Mouse (Mus musculus): ENCODE measurements around the gene Casp9. TPM values are rescaled to one million over a fixed set of nuclear protein-coding genes. Genes with fewer than 3 reads are reported as not detected.
A peak's percentile ranks its signal among the peaks of the same experiment; 100 is the strongest.

Casp9 gene
- polyA plus RNA-seq, 1 experiment from 2014 or later = 9.9 TPM

GRCm38 (mm10) chr4:141796356-141796755 lies 2.9 kb downstream of the Casp9 start:
- H3K9ac ChIP-seq = no peak overlapping the region
- no peaks in the 10 kb centered on the region for H3K9me3 ChIP-seq (replicated peaks)
- H3K4me3 ChIP-seq (replicated peaks) = no peak overlapping the region
- 89% methylated on average over 7 of the region's 7 CpGs for WGBS (ENCODE audit: insufficient replicate concordance)
- 0 out of 2 replicates have a peak overlapping the region, but pooled peaks have one; percentile 41 for H3K27ac ChIP-seq (replicated peaks)
- peaks cover 44% of the 10 kb centered on the region for H3K4me1 ChIP-seq (replicated peaks)
- H3K36me3 ChIP-seq (replicated peaks) = peaks cover 23% of the 10 kb centered on the region
- no peaks in the 10 kb centered on the region for H3K27me3 ChIP-seq
- ATAC-seq (ENCODE audit: insufficient read depth) = no peak
- H3K4me2 ChIP-seq = no peak overlapping the region

GRCm38 (mm10) chr4:141796954-141797353 lies 3.5 kb downstream of the Casp9 start:
- H3K27me3 ChIP-seq = no peaks in the 10 kb centered on the region
- no peak overlapping the region for H3K9ac ChIP-seq
- H3K9me3 ChIP-seq (replicated peaks) = no peaks in the 10 kb centered on the region
- 82% methylated on average over 4 of the region's 4 CpGs for WGBS (ENCODE audit: insufficient replicate concordance)
- peaks cover 38% of the 10 kb centered on the region for H3K4me1 ChIP-seq (replicated peaks)
- no peak for ATAC-seq (ENCODE audit: insufficient read depth)
- H3K27ac ChIP-seq (replicated peaks) = no peak overlapping the region
- no peak overlapping the region for H3K4me3 ChIP-seq (replicated peaks)
- H3K36me3 ChIP-seq (replicated peaks) = peaks cover 23% of the 10 kb centered on the region
- H3K4me2 ChIP-seq = no peak overlapping the region

- Histone ChIP-seq H3K4me1 (replicated peaks) (peaks cover 32% of the 10 kb centered on the region), H3K27me3 (no peaks in the 10 kb centered on the region), H3K27ac (replicated peaks) (no peak overlapping the region), H3K4me2 (no peak overlapping the region), H3K36me3 (replicated peaks) (peaks cover 23% of the 10 kb centered on the region), H3K4me3 (replicated peaks) (no peak overlapping the region), H3K9ac (no peak overlapping the region), H3K9me3 (replicated peaks) (no peaks in the 10 kb centered on the region)
- ATAC-seq (ENCODE audit: insufficient read depth) = no peak
- 81% methylated on average over 5 of the region's 5 CpGs for WGBS (ENCODE audit: insufficient replicate concordance)
These were observed 4.1 kb downstream of the Casp9 start for GRCm38 (mm10) chr4:141797545-141797944.

GRCm38 (mm10) chr4:141804105-141804504 lies 10.7 kb downstream of the Casp9 start:
- H3K27me3 ChIP-seq = no peaks in the 10 kb centered on the region
- H3K27ac ChIP-seq (replicated peaks) = no peak overlapping the region
- peaks cover 64% of the 10 kb centered on the region for H3K36me3 ChIP-seq (replicated peaks)
- no peak for ATAC-seq (ENCODE audit: insufficient read depth)
- no peak overlapping the region for H3K9ac ChIP-seq
- H3K4me2 ChIP-seq = no peak overlapping the region
- 67% methylated on average over 4 of the region's 4 CpGs for WGBS (ENCODE audit: insufficient replicate concordance)
- no peaks in the 10 kb centered on the region for H3K4me1 ChIP-seq (replicated peaks)
- H3K4me3 ChIP-seq (replicated peaks) = no peak overlapping the region
- no peaks in the 10 kb centered on the region for H3K9me3 ChIP-seq (replicated peaks)

- WGBS (ENCODE audit: insufficient replicate concordance) = 73% methylated on average over 8 of the region's 8 CpGs
- Histone ChIP-seq H3K4me1 (replicated peaks) (no peaks in the 10 kb centered on the region), H3K9me3 (replicated peaks) (no peaks in the 10 kb centered on the region)
These were observed 12.5 kb downstream of the Casp9 start for GRCm38 (mm10) chr4:141805886-141806285.

GRCm38 (mm10) chr4:141809850-141810464 lies 16.5 kb downstream of the Casp9 start:
- no peaks in the 10 kb centered on the region for H3K4me1 ChIP-seq (replicated peaks)
- no peaks in the 10 kb centered on the region for H3K27me3 ChIP-seq
- WGBS (ENCODE audit: insufficient replicate concordance) = 68% methylated on average over 8 of the region's 8 CpGs
- no peak overlapping the region for H3K9ac ChIP-seq
- no peaks in the 10 kb centered on the region for H3K9me3 ChIP-seq (replicated peaks)
- H3K4me3 ChIP-seq (replicated peaks) = no peak overlapping the region
- ATAC-seq (ENCODE audit: insufficient read depth) = no peak
- H3K4me2 ChIP-seq = no peak overlapping the region
- H3K27ac ChIP-seq (replicated peaks) = no peak overlapping the region
- peaks cover 90% of the 10 kb centered on the region for H3K36me3 ChIP-seq (replicated peaks)

More at GRCm38 (mm10) chr4:141805886-141806285, 12.5 kb downstream of the Casp9 start:
- ATAC-seq (ENCODE audit: insufficient read depth) = no peak
- H3K36me3 ChIP-seq (replicated peaks) = peaks cover 82% of the 10 kb centered on the region
- H3K27me3 ChIP-seq = no peaks in the 10 kb centered on the region
- H3K4me3 ChIP-seq (replicated peaks) = no peak overlapping the region
- no peak overlapping the region for H3K27ac ChIP-seq (replicated peaks)
- no peak overlapping the region for H3K9ac ChIP-seq
- H3K4me2 ChIP-seq = no peak overlapping the region

GRCm38 (mm10) chr4:141810975-141811374 lies 17.6 kb downstream of the Casp9 start:
- H3K4me3 ChIP-seq (replicated peaks) = no peak overlapping the region
- H3K9me3 ChIP-seq (replicated peaks) = no peaks in the 10 kb centered on the region
- no peak overlapping the region for H3K9ac ChIP-seq
- no peaks in the 10 kb centered on the region for H3K27me3 ChIP-seq
- H3K4me2 ChIP-seq = no peak overlapping the region
- no peak overlapping the region for H3K27ac ChIP-seq (replicated peaks)
- no peaks in the 10 kb centered on the region for H3K4me1 ChIP-seq (replicated peaks)
- 100% methylated on average over 2 of the region's 2 CpGs for whole genome bisulfite sequencing (ENCODE audit: insufficient replicate concordance)
- no peak for ATAC-seq (ENCODE audit: insufficient read depth)
- peaks cover 84% of the 10 kb centered on the region for H3K36me3 ChIP-seq (replicated peaks)

- Histone ChIP-seq H3K27ac (replicated peaks) (no peak overlapping the region), H3K4me1 (replicated peaks) (no peaks in the 10 kb centered on the region), H3K9ac (no peak overlapping the region), H3K36me3 (replicated peaks) (peaks cover 80% of the 10 kb centered on the region), H3K27me3 (no peaks in the 10 kb centered on the region), H3K4me3 (replicated peaks) (no peak overlapping the region), H3K4me2 (no peak overlapping the region), H3K9me3 (replicated peaks) (no peaks in the 10 kb centered on the region)
- WGBS (ENCODE audit: insufficient replicate concordance) = 86% methylated on average over 7 of the region's 7 CpGs
- ATAC-seq (ENCODE audit: insufficient read depth) = no peak
These were observed 18.0 kb downstream of the Casp9 start for GRCm38 (mm10) chr4:141811375-141811774.

- 79% methylated on average over 7 of the region's 7 CpGs for WGBS (ENCODE audit: insufficient replicate concordance)
- Histone ChIP-seq H3K4me1 (replicated peaks) (no peaks in the 10 kb centered on the region), H3K9ac (no peak overlapping the region), H3K27me3 (no peaks in the 10 kb centered on the region; the same call in 1 of the 2 replicates), H3K27ac (replicated peaks) (no peak overlapping the region), H3K9me3 (replicated peaks) (no peaks in the 10 kb centered on the region), H3K4me3 (replicated peaks) (no peak overlapping the region), H3K4me2 (no peak overlapping the region), H3K36me3 (replicated peaks) (peaks cover 32% of the 10 kb centered on the region)
- ATAC-seq (ENCODE audit: insufficient read depth) = no peak
These were observed 22.9 kb downstream of the Casp9 start for GRCm38 (mm10) chr4:141816267-141816666.

- no peak for ATAC-seq (ENCODE audit: insufficient read depth)
- no peak overlapping the region for H3K27ac ChIP-seq (replicated peaks)
- 55% methylated on average over 14 of the region's 14 CpGs for WGBS (ENCODE audit: insufficient replicate concordance)
- H3K4me2 ChIP-seq = no peak overlapping the region
- no peak overlapping the region for H3K4me3 ChIP-seq (replicated peaks)
- H3K27me3 ChIP-seq = no peaks in the 10 kb centered on the region; the same call in 1 of the 2 replicates
- no peaks in the 10 kb centered on the region for H3K4me1 ChIP-seq (replicated peaks)
- H3K9me3 ChIP-seq (replicated peaks) = no peaks in the 10 kb centered on the region
- no peak overlapping the region for H3K9ac ChIP-seq
- H3K36me3 ChIP-seq (replicated peaks) = peaks cover 24% of the 10 kb centered on the region
These were observed 23.6 kb downstream of the Casp9 start for GRCm38 (mm10) chr4:141816776-141817655.

- no peaks in the 10 kb centered on the region; the same call in 1 of the 2 replicates for H3K27me3 ChIP-seq
- peaks cover 18% of the 10 kb centered on the region for H3K36me3 ChIP-seq (replicated peaks)
- WGBS (ENCODE audit: insufficient replicate concordance) = 69% methylated on average over 10 of the region's 10 CpGs
- no peak overlapping the region for H3K4me2 ChIP-seq
- H3K4me3 ChIP-seq (replicated peaks) = no peak overlapping the region
- no peaks in the 10 kb centered on the region for H3K9me3 ChIP-seq (replicated peaks)
- no peak overlapping the region for H3K9ac ChIP-seq
- ATAC-seq (ENCODE audit: insufficient read depth) = no peak
- H3K27ac ChIP-seq (replicated peaks) = no peak overlapping the region
- peaks cover 1% of the 10 kb centered on the region; the same call in 1 of the 2 replicates for H3K4me1 ChIP-seq (replicated peaks)
These were observed 24.3 kb downstream of the Casp9 start for GRCm38 (mm10) chr4:141817706-141818105.

Data from liver, embryonic 15.5 days (tissue).